Mouse (Mus musculus) stomach, embryonic 14.5 days (tissue): Measurements from ENCODE around the gene Chpt1. TPM values are rescaled to one million over a fixed set of nuclear protein-coding genes. Genes with fewer than 3 reads are reported as not detected.

Experiments used
- ATAC-seq: fragments of 200-750 bp; cut with Nextera tagmentation; 2 replicates; pipeline ENCODE4 v1.8.0; 2017; ENCODE audit warnings: low read depth, moderate TSS enrichment; ENCODE audit not compliant: insufficient number of reproducible peaks, insufficient read depth, low FRiP score
- H3K27ac ChIP-seq: fragments of 300-500 bp; sonication (generic); 2 replicates; pipeline ENCODE4 v1.5.1; 2014; ENCODE audit warnings: mild to moderate bottlenecking, low read length, moderate library complexity, mixed read lengths
- H3K27me3 ChIP-seq: fragments of 300-500 bp; sonication (generic); 2 replicates; pipeline ENCODE4 v1.6.1; 2014; ENCODE audit warnings: low read length, control low read depth, mixed read lengths; ENCODE audit not compliant: control insufficient read depth, insufficient read depth
- H3K36me3 ChIP-seq: fragments of 300-500 bp; sonication (generic); 2 replicates; pipeline ENCODE4 v1.6.1; 2014; ENCODE audit warnings: mild to moderate bottlenecking, control low read depth, low read length, moderate library complexity, mixed read lengths; ENCODE audit not compliant: control insufficient read depth, insufficient read depth
- H3K4me1 ChIP-seq: fragments of 300-500 bp; sonication (generic); 2 replicates; pipeline ENCODE4 v1.6.1; 2014; ENCODE audit warnings: low read length, control low read depth, mixed read lengths; ENCODE audit not compliant: control insufficient read depth, insufficient read depth
- H3K4me2 ChIP-seq: fragments of 300-500 bp; sonication (generic); replicated peaks from 2 replicates; pipeline ENCODE4 v1.6.1; 2014; ENCODE audit warnings: low read depth, low read length, control low read depth
- H3K4me3 ChIP-seq: fragments of 300-500 bp; sonication (generic); 2 replicates; pipeline ENCODE4 v1.5.1; 2014; ENCODE audit warnings: low read depth, low read length, control low read depth
- H3K9ac ChIP-seq: fragments of 300-500 bp; sonication (generic); replicated peaks from 2 replicates; pipeline ENCODE4 v1.6.1; 2014; ENCODE audit warnings: low read depth, mild to moderate bottlenecking, control low read depth, low read length, moderate library complexity, mixed read lengths
- H3K9me3 ChIP-seq: fragments of 300-500 bp; sonication (generic); 2 replicates; pipeline ENCODE4 v1.6.1; 2016; ENCODE audit warnings: low read depth, low read length, control low read depth; ENCODE audit not compliant: control insufficient read depth
- WGBS: fragments of 180-500 bp; shearing (Covaris S2); extraction: QIAGEN DNeasy Blood & Tissue Kit; methylation state at CpG from one replicate; pipeline ENCODE4 v1.1.7; 2014; 5-methylcytosine and 5-hydroxymethylcytosine counted together
- polyA plus RNA-seq: library from polyadenylated mRNA; unstranded; fragments of >200 nt; fragmentation: Nextera tagmentation; extraction: Ambion mirVana; gene quantifications from 2 replicates; pipeline ENCODE4 v1.2.1, GENCODE M21; 2014

Chpt1 gene
- polyA plus RNA-seq, 1 experiment from 2014 or later: 13.4 TPM

DNA sequence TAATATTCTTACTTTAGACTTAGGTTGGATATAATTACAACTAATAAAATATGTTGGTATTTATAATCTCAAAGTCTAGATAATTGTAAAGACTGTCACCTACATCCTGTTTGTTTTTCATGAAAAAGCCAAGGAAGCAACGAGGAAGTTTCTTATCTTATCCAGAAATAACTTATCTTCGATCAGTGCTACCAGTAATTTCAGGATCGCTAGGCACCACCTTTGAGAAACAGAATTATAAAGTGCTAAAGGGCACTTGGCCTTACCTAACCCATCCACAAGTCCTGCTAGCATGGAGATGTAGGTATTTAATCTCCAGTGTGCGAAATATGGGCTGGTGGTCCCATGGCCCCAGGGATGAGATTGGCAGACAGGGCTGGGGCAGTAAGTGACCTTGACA is 954 bp downstream of the Chpt1 start:
- H3K4me3 ChIP-seq: peak overlapping the region; percentile 75
- no peak overlapping the region for H3K27ac ChIP-seq
- no peak for ATAC-seq
- H3K27me3 ChIP-seq: no peaks in the 10 kb centered on the region
- H3K9ac ChIP-seq: peak overlapping the region; percentile 85; the same call in 1 of the 2 replicates
- peak overlapping the region; percentile 66 for H3K4me2 ChIP-seq
- H3K9me3 ChIP-seq: no peaks in the 10 kb centered on the region
- peaks cover 9% of the 10 kb centered on the region; the same call in 1 of the 2 replicates for H3K4me1 ChIP-seq
- no peaks in the 10 kb centered on the region for H3K36me3 ChIP-seq
- WGBS: 35% methylated on average over 4 of the region's 4 CpGs

DNA sequence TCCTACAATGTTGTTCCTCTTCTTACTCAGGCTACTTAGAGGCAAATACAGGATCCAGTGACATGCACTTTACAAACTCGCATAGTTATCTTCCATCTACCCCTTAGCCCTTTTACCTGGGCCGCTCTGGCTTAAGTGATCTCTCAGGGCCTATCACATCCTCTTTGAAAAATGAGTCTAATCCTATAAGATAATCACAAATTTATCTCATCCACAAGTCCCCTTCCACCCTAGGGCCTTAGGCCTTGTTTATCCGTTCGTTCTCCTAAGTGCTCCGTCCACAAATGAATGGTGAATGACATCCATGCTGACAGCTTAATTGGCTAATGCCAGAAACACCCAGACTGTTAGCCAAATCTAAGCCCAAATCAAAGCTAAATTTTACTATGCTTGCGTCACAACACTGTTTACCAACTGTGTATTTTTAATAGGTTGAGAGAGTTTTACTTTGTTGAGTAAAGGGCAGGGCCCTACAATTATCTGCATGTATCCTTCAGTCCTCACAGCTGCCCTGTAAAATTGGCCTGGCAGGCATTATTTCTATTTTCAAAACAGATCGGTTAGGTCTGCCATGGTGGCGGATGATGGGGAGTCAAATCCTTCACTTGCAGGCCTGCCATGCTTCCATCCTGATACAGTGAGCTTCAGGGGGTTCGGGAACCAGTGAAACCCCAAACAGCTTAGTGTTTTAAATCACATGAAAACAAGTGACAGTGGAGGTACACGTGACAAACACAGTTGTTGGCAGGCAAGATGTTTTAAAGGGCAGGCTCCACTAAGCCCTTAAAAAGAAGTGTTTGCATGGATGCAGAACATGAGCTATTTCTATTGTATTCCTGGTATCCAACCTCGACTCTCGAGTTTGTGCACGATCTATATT is 1.7 kb downstream of the Chpt1 start:
- 72% methylated on average over 13 of the region's 13 CpGs for WGBS
- H3K4me3 ChIP-seq: no peak overlapping the region; the same call in 1 of the 2 replicates
- ATAC-seq: no peak

DNA sequence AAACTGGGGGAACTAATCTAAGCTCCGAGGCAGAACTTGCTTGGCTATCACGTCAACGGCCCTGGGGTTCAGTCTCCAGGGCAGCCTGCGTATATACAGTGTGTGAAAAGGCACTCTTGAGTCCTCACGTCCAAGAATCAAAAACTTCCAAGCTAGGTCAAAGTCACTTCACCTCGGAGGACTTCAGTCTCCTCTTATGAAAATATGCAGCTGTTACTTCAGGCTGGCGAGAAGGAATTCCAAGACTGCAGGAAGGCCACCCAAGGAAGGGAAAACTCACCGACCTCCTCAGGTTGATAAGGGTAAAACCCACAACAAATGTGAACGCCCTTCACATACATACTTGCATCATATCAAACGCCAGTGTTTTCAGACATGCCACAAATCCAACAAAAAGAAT is 2.5 kb downstream of the Chpt1 start:
- no peaks in the 10 kb centered on the region for H3K9me3 ChIP-seq
- WGBS: 46% methylated on average over 10 of the region's 10 CpGs
- no peak overlapping the region for H3K27ac ChIP-seq
- no peak for ATAC-seq
- H3K36me3 ChIP-seq: no peaks in the 10 kb centered on the region
- H3K4me2 ChIP-seq: no peak overlapping the region
- no peaks in the 10 kb centered on the region for H3K27me3 ChIP-seq
- H3K4me3 ChIP-seq: no peak overlapping the region
- H3K4me1 ChIP-seq: peaks cover 9% of the 10 kb centered on the region; the same call in 1 of the 2 replicates
- H3K9ac ChIP-seq: no peak overlapping the region

More for the DNA sequence above, 1.7 kb downstream of the Chpt1 start:
- Histone ChIP-seq H3K9me3 (no peaks in the 10 kb centered on the region), H3K4me2 (no peak overlapping the region; the same call in 1 of the 2 replicates), H3K4me1 (peaks cover 9% of the 10 kb centered on the region; the same call in 1 of the 2 replicates), H3K27ac (no peak overlapping the region), H3K36me3 (no peaks in the 10 kb centered on the region), H3K9ac (no peak overlapping the region), H3K27me3 (no peaks in the 10 kb centered on the region)

DNA sequence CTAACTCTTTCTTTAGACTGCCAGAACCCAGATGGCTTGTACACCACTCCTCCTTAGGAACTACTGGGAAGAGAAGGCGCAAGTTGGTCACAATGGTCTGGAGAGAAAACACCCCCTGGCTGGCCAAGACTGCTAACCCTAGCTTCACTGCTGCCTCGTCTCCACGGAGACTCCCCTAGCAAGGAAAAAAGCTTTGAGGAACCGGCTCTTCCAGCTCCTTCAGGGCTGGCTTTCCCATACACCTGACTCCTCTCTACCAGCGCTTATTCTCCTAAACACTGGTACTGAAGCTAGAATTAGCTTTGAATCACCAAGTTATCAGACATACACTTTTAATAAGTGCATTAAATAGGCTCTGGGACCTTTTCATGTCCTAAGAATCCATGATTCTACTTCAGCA is 3.9 kb downstream of the Chpt1 start:
- peaks cover 9% of the 10 kb centered on the region; the same call in 1 of the 2 replicates for H3K4me1 ChIP-seq
- H3K4me3 ChIP-seq: no peak overlapping the region
- no peak overlapping the region for H3K9ac ChIP-seq
- H3K4me2 ChIP-seq: no peak overlapping the region
- 60% methylated on average over 5 of the region's 5 CpGs for WGBS
- H3K27me3 ChIP-seq: no peaks in the 10 kb centered on the region
- ATAC-seq: no peak
- H3K9me3 ChIP-seq: no peaks in the 10 kb centered on the region
- H3K27ac ChIP-seq: no peak overlapping the region
- H3K36me3 ChIP-seq: no peaks in the 10 kb centered on the region

DNA sequence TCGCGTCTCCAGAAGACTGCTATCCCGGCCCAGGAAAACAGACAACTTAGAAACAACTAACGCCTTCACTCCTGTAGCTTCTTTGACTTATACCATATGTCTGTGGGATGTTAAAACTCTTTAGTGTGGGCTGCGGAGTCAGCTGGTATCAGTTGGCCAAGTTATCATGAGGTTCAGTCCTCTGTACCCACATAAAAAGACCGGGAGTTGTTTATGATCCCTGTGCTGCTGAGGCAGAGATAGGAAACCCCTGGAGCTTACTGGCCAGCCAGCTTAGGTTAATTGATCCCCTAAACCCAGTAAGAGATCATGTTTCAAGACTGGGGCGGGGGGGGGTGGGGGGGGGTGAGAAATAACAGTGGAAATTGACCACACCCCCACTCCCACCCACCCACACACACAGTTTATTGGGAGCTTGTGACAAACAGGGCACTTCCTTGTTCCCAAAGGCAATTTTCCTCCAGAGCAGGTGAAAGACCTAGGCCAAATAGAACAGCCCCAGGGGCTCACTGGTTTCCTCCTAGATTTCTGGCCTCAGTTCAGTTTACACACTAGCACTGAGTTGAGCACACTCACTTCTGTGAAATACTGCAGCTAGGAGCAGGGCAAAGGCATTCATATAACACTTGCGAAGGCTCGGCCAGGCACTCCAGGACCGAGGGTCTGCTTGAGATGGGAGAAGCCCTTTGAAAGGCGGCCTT is 6.9 kb downstream of the Chpt1 start:
- Histone ChIP-seq H3K4me3 (no peak overlapping the region), H3K4me2 (no peak overlapping the region), H3K4me1 (peaks cover under 1% of the 10 kb centered on the region; the same call in 1 of the 2 replicates), H3K27ac (no peak overlapping the region), H3K9ac (no peak overlapping the region), H3K27me3 (no peaks in the 10 kb centered on the region), H3K9me3 (no peaks in the 10 kb centered on the region), H3K36me3 (no peaks in the 10 kb centered on the region)
- no peak for ATAC-seq
- WGBS: 60% methylated on average over 11 of the region's 11 CpGs

DNA sequence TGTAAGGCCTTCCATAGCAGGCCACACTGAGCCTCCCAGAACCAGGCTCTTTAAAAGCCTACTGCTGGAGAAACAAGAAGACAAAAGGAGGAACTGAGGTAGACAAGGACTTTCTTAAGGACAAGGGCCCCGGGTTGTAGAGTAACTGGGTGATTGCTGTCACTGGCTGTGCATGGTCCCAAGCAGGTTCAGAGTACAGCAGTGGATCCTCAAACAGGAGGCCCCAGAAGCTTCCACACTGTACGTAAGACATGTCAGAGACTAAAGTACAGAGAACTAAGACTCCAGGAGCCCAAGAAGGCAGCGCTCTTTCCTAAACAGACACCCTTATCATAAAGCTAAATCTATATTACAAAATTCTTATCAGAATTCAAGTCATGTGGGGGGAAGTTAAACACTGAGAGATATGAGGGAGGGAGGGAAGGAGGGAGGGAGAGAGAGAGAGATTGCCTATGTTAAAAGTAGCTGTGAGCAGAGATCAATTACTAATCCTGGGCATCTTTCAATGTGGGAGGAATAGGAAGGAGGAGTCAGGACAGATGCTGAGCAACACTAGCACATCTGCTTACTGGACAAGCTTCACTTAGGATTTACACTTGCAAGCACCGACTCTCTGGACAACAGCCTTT is 8.8 kb downstream of the Chpt1 start:
- Histone ChIP-seq H3K9ac (no peak overlapping the region), H3K4me3 (no peak overlapping the region), H3K27ac (no peak overlapping the region), H3K4me1 (no peaks in the 10 kb centered on the region), H3K36me3 (no peaks in the 10 kb centered on the region), H3K9me3 (no peaks in the 10 kb centered on the region), H3K4me2 (no peak overlapping the region), H3K27me3 (no peaks in the 10 kb centered on the region)
- WGBS: 77% methylated on average over 4 of the region's 4 CpGs
- no peak for ATAC-seq

DNA sequence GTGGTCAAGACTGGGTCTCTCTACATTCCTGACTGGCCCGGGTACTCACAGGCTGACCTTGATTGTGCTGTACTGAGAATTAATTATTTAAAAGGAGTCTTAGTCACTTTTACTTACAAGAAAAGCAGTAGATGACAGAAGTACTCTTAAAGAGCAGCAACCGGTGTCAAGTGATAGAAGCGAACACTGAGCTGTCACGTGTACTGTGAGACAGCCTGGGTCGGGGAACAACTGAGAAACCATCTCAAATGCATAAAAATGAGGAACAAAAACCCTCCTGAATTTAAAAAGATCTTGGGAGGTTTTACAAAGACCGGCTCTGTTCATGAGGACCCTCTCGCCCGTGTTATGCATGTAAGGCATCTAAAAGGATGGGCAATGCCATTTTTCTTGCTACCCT is 11.2 kb downstream of the Chpt1 start:
- no peak overlapping the region for H3K27ac ChIP-seq
- H3K27me3 ChIP-seq: no peaks in the 10 kb centered on the region
- WGBS: 83% methylated on average over 8 of the region's 8 CpGs
- no peak overlapping the region for H3K9ac ChIP-seq
- no peaks in the 10 kb centered on the region for H3K4me1 ChIP-seq
- no peaks in the 10 kb centered on the region for H3K36me3 ChIP-seq
- H3K9me3 ChIP-seq: no peaks in the 10 kb centered on the region
- no peak overlapping the region for H3K4me3 ChIP-seq
- H3K4me2 ChIP-seq: no peak overlapping the region
- ATAC-seq: no peak

DNA sequence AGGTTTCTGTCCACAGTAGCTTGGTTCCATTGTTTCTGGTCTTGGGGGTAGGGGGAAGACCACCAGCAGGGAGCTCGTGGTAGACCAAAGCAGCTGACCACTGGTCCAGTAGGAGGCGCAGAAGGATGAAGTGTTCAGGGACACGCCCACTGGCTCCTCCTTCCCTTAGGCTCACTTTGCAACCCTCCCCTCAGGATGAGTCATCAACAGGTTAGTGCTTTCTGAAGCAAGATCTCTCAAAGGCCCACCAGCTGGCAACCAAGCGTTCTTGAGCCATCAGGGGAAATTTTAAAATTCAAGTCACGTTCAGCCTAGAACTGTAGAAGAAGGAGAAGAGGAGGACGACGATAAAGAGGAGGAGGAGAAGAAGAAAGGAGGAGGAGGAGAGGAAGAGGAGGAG is 12.2 kb downstream of the Chpt1 start:
- Histone ChIP-seq H3K4me2 (no peak overlapping the region), H3K27ac (no peak overlapping the region), H3K27me3 (no peaks in the 10 kb centered on the region), H3K4me1 (no peaks in the 10 kb centered on the region), H3K36me3 (no peaks in the 10 kb centered on the region), H3K4me3 (no peak overlapping the region), H3K9ac (no peak overlapping the region), H3K9me3 (no peaks in the 10 kb centered on the region)
- no peak for ATAC-seq
- 62% methylated on average over 7 of the region's 7 CpGs for WGBS
